Mouse (Mus musculus) frontal cortex, adult 2 months (tissue): ENCODE data around the gene Anxa2. TPM values are rescaled to one million over a fixed set of nuclear protein-coding genes. Genes with fewer than 3 reads are reported as not detected.

Experiments used
- DNase-seq, 2 experiments: peaks; one replicate each; pipeline ENCODE4 v3.0.0; 2022; ENCODE audit warnings: low spot score in 1 of 2; ENCODE audit errors: extremely low spot score in 1 of 2
- polyA plus RNA-seq: library from polyadenylated mRNA; depleted of rRNA; stranded (reverse); fragments of >200 nt; gene quantifications from 2 replicates; pipeline ENCODE4 v1.2.3, GENCODE M21; 2012

Anxa2 gene
- polyA plus RNA-seq, 1 experiment: 22.7 TPM

DNA sequence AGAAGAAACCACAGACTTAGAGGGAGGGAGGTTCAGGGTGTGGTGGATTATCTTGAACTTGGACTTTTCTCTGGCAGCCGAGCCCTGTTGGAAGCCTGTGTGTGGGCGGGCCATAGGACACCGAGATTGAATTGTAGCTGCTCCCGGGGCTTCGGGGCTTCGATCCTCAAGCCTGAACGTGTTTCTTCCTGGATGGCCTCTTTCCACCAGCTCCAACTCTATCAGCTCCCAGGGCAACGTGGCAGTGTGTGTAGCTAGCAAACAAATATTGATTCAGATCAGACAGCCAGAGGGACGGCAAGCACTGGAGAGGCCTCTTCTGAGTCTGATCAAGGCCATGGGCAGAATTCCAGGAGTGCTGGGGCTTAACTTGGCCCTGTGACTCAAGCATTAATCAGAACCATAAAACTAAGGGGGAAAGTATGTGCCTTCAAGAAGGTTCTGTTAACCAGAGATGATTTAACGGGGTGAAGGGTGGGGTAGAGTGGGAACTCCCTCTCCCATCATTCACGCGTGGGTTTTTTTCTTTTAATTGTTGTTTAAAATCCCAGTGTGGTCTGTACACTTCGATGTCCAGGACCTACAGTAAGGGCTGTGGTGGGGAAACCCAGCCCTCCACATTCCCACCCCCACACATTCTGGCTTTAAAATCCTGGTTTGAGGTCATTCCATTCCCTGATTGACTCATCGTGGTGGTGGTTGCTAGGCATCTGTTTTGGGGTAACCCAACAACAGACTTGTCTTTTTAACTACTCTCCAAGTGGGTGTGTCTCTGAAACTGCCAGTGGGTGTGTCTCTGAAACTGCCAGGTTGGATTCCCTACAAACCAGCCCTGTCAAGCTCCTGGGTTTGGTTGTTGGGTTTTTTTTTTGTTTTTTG, 4.6 kb downstream of the Anxa2 start:
- DNase-seq: no peak

DNA sequence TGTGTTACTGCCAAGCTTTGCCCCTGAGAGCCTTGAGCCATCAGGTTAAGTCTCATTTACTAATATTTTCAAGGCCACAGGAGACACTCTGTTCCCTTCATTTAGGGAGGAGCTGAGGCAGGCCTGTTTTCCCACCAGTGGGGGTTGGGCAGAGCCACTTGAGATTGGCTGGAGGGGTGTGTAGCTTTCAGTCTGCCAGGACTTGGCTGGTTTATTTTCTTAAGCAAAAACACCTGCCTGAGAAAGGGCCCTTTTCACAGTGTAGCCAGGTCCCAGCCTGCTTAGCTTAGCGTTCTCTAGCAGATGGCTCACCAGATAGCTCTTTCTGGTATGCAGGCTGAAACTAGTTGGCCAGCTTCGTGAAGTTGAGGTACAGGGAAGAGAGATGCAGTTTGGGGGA, 5.6 kb downstream of the Anxa2 start:
- no peak for DNase-seq

DNA sequence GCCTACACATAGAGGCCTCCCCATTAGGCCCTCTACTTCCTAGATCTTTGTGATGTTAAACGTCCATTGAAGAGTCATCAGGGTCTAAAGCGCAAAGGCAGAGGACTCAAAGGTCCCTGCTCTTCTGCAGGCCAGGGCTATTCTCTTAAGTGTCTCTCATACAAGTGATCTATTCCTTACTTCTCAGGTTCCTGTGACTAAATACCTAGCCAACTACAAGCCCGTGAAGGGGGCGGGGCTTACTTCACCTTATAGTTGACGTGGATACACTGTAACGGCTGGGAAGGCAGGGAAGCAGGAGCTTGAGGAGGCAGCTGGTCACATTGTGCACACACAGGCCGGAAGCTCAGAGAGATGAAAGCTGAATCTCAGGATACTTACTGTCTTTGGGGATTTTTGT, 6.5 kb downstream of the Anxa2 start:
- no peak for DNase-seq

DNA sequence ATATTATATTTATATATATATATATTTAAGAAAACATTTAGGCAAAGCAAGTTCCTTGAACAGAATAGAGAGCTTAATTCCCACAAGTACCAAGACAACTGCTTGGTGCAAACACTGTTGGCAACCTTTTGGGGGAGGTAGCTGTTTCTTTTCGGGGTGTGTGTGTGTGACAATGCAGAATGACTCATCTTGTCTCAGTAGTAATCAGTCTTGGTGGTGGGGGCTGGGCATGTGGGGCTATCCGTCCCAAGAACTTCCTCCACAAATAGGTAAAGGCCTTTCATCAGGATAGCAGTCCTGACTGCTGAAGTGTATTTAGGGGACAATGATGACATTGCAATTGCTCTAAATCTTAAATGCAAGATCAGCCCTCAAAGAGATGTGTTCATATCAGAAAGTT, 9.6 kb downstream of the Anxa2 start:
- no peak for DNase-seq

DNA sequence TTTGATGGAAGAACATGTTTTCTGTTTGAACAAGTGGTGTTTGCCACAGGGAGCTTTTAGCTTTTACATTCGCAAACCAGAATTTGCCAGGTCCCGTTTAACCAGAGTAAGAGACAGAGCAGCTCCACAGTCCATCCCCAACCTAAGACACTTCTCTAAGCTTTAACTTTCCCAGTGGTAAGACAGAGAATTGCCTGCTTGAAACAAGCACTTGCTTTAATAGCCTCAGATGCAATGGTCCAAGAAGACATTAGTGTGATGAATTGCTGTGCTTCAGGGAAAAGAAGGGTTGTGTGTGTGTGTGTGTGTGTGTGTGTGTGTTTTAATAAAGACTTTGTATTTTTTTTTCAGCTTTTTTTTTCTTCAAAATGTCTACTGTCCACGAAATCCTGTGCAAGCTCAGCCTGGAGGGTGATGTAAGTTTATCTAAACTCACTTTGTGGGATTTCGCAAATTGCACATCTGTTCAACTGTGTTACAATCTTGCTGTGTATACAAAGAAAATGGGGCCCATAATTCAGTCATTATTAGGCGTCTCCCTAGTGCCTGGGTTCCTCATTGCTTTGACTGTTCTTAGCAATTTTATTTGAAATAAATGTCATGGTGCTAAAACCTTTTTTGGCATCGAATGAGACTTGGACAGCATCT, 10.8 kb downstream of the Anxa2 start:
- no peak for DNase-seq

DNA sequence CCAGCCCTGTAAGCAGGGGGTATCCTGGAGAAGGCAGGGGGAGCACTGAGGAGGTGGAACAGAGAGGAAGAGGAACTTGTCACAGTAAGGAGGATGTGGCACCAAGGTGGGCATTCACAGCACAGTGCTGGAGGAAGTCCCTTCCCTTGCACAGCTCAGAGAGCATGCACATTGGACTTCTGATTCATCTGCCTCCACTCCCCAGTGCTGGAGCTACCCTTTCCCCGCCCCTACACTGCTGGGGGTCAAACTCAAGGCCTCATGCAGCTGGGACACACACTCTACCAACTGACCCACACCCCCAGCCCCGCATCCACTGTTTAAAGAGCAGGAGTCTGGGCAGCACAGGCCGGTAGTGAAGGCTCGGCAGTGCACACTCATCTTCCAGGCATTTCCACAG, 12.7 kb downstream of the Anxa2 start:
- no peak for DNase-seq

DNA sequence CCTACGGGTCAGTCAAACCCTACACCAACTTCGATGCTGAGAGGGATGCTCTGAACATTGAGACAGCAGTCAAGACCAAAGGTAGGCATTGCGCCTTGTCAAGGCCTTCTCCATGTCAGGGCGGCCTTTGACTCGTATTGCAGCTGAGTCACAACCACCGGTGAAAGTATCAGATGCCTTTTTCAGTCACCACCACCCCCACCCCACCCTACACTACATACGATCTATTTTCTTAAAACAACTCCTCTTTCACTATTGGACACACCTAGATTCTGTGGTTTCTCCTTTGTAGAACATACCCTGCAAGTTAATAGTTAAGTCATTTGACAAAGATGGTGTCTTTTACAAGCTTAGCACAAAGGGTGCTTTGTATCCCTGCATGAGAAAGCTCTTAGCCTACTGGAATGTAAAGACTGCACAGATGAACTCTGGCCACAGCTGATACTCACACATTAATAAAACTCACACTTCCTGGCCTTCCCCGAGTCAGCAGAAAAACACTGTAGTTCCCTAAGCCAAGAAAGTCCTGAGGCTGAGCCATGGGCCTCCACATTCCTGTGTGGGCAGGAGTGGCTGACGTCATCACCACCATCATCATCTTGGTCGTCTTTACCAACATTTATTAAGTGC, 14.0 kb downstream of the Anxa2 start:
- DNase-seq: no peak

DNA sequence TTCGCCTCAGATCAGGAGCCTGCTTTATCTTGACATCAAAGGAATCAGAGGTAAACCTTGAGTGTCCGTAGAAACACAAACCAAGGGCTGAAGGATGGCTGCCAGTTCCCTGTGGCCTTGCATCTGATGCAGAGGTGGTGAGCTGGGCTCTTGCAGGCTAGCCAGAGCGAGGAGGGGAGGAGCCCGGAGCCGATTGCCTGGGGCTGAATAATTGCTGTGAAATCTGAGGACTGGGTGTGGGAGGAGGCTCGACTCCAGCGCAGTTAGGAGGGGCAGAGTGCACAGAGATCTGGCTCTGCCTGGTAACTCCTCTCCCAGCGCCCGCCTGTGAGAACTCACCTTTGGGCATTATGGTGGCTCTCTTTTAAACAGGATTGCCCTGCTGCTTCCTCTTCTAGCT, 15.6 kb downstream of the Anxa2 start:
- no peak for DNase-seq

DNA sequence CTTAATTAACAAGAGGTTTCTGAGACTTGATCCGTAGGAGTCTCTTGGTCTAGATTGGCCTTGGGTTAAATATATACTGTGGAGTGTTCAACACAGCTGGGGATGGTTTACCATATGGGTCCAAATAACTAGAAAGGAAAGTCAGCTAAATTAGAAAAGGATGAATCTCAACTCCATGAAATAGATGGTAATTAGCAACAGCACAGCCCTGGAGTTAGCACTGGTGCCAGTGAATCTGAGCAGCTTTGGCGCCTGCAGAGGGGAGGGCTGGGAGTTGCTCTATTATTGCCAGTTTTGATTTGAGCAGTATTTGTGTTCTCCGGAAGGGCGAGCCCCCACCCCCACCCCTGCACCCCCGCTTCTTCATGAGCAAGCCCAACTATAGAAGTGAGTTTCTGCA, 16.9 kb downstream of the Anxa2 start:
- no peak for DNase-seq

DNA sequence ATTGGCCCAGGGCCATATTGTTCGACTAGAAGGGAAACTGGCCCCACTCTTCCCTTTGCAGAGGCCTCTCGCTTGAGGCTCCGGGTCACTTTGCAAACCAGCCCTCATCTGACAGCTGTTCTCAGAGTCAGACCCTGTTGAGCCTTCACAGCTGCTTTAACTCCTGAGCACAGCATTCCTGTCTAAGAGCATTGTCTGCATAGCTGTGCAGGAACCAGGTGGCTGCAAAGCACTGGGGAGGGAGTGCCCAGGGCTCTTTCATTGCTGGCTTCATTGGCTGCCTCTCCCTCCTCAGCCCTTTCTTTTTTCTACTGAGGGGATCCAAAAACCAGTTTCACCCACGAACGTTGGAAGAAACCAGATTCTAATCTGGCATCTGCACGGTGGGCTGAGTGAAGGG, 17.5 kb downstream of the Anxa2 start:
- no peak for DNase-seq

DNA sequence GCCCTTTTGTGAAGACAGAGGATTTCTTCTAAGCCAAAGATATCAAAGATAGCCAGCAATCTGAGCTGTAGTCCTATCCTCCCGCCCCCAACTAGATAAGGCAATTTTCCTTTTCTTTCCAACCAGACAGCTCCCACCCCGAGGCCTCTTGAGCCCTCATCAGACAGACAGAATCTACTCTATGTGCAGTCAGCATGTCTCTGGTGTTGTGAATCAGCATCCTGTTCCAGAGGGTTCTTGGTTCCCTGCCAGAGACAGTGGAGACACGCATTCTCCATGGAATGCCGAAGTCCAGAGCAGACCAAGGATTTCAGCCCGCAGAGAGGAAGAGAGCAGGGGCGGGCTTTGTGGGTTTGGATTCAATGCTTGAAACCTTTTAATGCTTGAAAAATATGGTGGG, 19.3 kb downstream of the Anxa2 start:
- no peak for DNase-seq

DNA sequence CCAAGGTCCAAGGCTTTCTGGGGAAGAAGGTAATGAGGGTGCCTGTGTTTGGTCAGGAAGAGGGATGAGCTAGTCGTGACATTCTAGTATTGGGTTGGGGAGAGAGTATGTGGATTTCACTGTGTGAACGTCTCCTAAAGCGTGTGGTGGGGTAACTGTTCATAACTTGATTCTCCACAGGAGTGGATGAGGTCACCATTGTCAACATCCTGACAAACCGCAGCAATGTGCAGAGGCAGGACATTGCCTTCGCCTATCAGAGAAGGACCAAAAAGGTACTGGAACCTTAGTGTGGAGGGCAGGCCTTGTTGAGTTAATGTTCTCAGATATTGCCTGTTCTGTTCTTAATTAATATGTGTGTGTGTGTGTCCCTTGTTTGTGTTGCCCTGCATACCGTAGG, 22.5 kb downstream of the Anxa2 start:
- DNase-seq: no peak

DNA sequence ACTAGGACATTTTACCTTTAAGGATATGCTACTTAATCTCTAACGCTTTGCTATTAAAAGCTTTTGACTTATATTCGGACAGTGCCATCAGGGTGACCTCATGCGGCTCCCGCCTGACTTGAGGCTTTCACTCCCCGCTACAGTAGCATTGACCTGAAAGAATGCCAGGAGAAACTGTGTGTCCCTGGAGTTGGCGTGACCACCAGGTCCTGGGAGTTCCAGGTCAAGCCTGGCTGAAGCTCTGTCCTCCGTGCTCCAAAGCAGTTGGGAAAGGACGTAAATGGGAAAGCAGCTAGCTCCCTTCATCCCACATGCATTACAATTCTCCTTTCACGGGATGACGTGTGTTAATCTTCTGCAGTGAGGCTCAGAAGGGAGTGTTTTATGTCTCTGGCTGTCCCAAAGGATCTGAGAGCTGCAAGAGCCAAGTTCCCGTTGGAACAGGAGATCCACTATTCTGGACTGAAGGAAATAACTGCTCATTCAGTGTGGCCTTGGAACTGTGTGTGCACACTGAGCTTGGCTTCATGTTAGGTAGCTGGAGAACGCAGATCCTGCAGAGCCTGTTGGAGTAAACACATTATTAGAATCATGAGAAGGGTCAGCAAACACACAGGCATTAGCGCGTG, 23.9 kb downstream of the Anxa2 start:
- DNase-seq: no peak

DNA sequence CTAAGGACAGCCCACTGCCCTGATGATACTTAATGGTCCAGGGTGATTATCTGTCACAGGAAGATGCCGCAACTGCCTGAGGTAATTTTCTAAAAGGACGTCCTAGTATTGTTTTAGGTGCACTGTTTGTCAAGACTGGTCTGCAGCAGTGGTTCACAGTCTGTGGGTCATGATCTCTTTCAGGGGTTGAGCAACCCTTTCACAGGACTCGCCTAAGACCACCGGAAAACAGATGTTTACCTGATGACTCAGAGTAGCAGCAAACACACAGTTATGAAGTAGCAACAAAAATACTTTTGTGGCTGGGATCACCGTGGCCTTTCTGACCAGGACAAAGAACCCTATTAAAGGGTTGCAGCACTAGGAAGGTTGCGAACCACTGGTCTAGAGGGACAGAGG, 24.4 kb downstream of the Anxa2 start:
- no peak for DNase-seq

DNA sequence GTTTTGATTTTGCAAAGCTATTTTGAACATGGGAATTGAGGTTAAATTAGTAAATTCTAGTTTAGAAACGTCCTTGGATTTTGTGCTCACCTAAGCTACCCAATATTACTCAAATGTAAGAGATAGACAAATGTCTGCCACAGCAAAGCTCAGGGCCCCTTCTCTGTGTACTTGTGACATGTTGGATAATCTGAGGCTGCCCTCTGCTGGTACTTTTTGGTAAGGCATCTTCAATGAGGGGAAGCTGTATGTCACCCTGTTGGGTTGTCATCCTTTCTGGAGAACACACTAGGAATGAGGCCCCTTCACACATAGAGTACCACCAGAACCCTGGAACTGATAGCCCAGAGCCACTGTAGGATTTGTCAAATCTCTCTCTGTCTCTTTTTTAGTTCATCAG, 26.9 kb downstream of the Anxa2 start:
- DNase-seq: peak; percentile 24 to 95

DNA sequence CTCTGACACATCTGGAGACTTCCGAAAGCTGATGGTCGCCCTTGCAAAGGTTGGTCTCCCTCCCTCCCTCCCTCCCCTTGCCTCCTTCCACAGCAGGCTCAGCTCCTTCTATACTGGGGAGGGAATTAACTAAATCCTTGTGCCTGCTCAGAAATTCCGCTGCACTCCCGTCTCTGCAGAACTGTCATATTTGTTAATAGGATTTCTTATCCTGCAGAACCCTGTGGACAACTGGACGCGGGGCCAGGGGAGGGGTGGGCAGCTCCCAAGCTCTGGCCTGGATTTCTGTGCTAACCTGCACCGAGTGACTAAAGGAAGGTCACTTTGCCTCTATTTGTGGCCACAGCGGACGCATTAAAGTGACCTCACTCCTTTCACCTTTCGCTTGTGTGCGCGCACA, 30.4 kb downstream of the Anxa2 start:
- no peak for DNase-seq

DNA sequence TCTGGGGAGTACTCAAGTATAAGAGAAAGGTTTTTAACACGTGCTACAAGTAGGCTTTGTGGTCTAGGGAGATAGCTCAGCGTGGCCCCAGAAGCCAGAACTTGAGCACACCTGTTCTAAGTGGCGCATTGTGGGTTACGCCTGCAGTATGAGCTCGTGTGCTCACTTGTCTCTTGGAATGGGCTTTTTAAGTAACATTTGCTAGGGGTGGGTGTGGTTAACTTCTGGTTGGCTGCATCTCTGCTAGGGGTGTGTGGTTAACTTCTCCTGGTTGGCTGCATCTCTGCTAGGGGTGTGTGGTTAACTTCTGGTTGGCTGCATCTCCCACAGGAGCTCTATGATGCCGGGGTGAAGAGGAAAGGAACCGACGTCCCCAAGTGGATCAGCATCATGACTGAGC, 32.7 kb downstream of the Anxa2 start:
- DNase-seq: no peak

DNA sequence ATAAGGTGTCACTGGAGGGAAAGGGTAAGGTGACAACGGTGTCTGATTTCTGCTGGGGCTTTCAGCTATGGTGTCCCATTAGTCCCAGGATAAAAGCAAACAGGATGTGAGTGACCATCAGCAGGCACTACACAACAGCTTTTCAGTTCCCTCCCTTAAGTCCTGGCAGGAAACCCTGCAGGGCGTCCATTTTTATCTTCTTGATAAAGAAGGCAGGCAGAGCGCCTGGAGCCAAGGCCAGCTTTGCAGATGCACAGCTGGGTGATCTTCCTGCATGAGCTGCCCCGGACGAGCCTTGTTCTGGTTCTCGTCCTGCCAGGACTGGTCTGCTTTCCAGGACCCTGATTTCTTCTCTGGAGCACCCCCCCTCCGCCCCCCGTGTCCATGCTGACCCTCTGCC, 35.1 kb downstream of the Anxa2 start:
- DNase-seq: no peak

DNA sequence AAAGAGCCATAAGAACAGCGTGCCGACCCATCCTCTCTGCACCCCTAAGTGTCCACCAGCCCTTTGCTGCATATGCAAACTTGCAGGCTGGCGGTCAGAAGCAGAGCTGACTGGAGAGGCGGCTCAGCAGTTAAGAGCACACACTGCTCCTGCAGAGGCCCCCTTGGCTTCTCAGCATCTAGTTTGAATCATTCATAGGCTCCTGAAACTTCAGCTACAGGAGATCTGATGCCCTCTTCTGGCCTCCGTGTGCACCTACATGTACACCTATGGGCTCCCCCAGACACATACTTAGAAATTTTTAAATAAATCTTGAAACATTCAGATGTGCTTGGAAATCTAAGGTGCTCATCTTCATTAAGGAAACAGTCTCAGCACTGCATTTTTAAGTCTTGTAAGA, 35.6 kb downstream of the Anxa2 start:
- no peak for DNase-seq

DNA sequence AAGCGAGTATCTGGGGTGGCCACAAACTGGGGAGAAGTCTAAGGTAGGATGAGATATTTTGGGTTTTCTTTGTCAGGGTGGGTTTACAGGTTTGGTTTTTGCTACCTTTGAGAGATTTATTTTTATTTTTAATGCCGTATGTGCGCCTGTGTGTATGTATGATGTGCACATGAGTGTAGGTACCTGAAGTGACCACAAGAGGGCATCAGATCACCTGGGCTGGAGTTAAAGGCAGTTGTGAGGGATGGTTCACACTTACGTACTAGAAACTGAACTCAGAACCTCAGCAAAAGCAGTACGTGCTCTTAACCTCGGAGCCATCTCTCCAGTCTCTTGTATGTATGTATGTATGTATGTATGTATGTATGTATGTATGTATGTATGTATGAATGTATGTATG, 39.4 kb downstream of the Anxa2 start:
- no peak for DNase-seq

DNA sequence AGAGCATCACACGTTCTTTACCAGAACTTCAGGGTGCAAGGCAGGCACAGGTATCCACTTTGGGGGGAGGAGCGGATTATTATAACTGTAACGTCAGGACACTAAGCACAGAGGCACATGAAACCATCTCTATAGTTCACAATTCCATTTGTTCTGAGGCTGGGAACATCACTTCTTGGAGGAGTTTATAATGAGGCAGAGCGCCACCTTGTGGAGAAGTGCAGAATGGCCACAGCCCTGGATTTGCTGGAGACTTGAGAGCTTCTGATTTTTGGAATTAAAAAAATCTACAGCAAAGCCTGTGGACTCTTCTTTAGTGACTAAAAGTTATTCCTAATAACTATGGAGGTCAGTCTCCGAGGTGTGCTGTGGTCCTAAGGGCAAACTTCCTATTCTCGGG, 49.1 kb downstream of the Anxa2 start:
- DNase-seq: peak; percentile 30 to 90
